Mouse (Mus musculus): ENCODE results near the gene Gm45753. TPM values are rescaled to one million over a fixed set of nuclear protein-coding genes. Genes with fewer than 3 reads are reported as not detected.
"Not testable (repeated sequence)": the region's sequence is repeated elsewhere in the genome, so short reads cannot be mapped to it uniquely, and the experiment has no call there.

Gm45753 gene
- total RNA-seq (2021) = not detected
- long read RNA-seq, experiment 1 = 0 reads
- long read RNA-seq, experiment 2 = 0 reads

DNA sequence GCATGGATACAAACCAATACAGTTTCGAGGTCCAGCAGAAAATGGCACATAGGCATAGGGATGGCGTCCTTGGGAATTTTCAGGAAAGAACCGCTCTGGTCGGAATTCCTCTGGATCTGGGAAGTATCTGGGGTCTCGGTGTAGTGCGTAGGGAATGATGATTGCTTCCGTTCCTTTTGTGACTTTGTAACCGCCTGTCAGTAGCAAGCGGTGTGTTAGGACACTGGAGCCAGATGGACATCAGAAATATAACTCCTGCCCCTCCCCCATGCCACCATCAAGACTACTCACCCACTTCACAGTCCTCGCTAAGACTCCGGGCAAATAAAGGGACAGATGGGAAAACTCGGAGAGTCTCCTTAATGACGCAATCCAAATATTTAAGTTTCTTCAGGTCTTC lies at the start of gene Gm45753:
TSS of gene Gm45753 (minus strand) at position 101 of the 400 bp plus-strand sequence.
- DNase-seq (ENCODE audit: low spot score in 2 of 2) = no peak

DNA sequence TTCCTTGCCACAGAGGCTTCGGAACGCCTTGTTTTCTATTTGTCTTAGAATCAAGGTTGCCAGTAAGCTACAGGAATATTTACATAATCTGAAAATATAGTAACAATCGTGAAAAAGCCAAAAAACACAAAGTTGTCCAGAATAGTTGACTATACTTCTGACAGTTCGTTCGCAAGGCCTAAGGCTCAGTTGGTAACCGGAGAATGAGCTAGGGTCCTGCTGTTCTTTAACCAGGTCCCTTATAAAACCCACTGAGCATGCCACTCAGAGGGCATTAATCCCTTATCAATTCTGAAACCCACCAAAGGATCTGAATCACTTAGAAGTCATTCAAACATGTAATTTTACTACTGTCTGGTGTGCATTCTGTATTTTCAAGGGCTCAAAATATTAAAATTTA lies 47.5 kb upstream of the Gm45753 start:
- DNase-seq (ENCODE audit: low spot score in 2 of 2) = no peak

DNA sequence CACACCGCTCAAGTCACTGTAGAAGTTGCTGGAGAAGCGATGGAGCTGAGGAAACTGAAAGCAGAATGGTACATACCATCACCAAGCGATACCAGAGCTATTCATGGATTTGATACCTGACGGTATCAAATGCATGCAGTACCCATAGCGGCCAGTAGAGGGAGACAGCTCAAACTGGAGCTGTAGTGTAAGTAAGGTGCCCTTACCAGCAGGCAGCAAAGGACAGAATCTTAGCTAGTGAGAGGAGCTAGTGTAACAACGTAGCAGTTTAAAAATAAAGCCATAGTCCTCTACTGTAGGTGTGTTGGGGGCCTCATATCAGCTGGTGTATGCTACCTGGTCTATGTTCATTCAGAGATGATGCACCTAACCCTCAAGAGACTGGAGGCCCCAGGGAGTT lies 36.8 kb upstream of the Gm45753 start:
- peak in 1 of 2 experiments; percentile 47 for DNase-seq (ENCODE audit: low spot score in 2 of 2)

DNA sequence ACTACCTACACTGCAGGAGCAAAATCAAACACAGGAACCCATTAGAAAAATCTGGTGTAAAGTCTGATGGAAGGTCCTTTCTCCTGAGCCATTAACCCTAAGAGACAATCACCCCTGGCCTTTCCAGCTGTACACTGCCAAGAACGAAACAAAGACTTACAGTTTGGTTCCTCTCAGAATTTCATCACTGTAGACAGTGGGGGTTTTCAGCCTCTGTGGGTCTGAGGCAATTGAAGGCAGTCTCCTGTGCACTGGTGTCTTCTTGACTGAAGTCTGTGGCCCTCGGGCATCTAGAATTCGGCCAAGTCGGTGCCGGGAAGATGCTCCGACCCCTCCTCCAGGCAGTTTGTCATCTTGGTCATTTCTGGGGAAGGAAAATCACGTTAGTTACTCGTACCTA lies 36.0 kb upstream of the Gm45753 start:
- DNase-seq (ENCODE audit: low spot score in 2 of 2) = no peak

DNA sequence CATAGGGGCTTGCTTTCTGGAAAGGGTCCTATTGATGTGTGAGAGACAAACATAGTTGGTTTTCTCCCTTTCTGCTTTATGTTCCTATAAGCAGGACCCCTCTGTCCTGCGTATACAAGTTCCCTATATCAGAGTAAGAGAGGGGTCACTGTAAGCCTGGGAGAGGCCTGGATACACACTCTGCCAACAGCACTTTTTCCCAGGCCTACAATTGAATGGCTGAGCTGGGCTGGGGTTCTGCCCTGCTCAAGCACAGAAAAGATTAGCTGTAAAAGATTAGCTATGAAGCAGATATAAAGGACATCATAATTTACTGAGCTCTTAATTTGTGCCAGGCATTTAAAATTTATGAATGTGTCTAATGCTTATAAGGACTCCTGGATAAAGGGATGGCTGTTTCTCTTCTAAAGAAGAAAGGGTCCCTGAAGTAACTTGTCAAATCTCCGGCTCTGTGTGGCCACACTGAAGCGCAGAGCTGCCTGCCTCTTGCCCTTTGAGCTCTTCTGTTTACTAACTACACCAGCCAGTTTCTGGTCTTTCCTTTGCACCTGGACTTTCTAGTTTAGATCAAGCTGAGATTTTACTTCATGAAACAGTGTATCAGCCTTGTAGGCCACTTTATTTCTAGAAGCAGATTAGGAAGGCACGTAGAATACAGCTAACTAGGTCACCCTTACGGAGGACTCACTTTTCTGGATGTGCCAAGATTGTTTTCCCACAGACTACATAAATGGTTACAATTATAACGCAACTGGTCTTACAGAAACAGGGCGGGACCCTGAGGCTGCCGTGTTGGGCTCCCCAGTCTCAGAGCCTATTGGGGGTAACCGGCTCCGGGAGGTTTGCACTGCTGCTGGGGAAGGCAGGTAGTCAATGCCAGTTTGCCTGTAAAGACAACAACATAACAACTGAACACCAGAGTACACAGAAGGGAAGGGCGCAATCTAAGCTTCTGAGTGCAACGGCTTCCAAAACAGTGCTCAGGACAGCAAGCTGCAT lies 33.7 kb upstream of the Gm45753 start:
- no peak for DNase-seq (ENCODE audit: low spot score in 2 of 2)

DNA sequence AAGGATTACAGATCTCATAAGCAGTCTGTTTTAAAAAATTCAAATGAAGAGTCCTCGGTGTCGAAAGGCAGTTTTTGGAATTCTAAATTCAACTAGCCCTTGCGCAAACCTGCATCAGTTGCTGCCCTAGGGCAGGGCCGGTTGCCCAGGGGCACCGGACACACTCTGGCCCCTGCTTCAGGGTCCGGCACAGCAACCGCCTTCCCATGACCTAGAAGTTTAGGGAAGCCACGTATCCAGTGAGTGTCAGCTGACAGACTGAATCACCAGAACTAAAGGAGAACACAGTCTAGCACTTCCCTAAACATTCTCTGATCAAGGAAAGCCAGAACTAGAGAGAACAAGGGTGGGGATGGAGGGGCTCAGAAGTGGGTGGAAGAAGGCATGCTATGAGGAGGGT lies 25.2 kb upstream of the Gm45753 start:
- no peak for DNase-seq (ENCODE audit: low spot score in 2 of 2)

DNA sequence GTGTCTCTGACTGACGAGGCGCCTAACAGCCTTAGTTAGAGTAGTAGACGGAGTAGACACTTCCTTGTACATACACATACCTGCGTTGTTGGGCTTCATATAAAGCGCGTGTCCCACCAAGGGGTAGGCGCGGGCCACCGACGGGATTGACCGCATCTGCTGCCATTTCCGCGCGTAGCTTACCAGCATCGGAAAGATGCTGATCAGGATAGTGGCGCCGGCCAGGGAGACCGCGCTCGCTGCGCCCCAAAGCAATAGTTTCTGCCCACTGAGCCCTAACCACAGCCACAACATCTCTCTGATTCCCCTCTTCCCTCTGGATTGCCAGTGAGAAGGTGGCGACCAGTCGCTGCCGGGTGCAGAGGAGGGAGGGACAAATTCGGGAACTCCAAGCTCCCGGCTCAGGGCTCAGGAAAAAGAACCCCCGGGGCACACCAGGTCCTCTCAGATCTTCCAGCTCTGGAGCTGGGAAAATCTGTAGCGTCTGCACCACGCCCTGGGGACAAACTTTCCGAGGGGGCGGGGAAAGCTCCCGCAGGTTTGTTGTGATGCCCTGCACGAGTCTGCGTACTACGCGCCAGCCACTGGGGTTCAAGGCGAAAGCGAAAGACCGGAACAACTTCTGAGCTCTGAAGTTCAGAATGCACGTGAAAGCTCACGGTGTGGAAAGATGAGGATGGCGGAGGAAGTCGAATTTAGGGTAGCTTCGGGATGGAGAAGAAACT lies 24.6 kb upstream of the Gm45753 start, which contains the start of gene Cyp4v3:
TSS of gene Cyp4v3 (minus strand) at position 532 of the 725 bp plus-strand sequence.
- peak; percentile 35 to 61 for DNase-seq (ENCODE audit: low spot score in 2 of 2)

DNA sequence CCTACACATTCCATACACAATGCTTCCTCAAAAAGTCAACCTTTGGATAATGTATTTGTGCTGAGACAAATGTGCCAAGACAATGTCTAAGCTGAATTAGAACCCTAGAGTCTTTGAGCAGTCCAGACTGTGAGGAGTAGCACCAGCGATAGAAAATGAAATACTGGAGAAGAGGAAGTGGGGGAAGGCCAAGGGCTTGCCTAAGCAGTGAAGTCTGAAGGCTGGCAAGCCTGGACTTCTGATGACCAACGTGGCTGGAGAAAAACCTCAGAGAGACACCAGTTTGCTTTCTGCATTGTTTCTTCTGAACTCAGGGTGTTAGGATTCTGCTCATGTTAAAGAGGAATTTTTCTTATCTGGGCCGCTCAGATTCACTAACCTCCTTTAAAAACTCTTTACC lies 22.6 kb upstream of the Gm45753 start:
- DNase-seq (ENCODE audit: low spot score in 2 of 2) = no peak

DNA sequence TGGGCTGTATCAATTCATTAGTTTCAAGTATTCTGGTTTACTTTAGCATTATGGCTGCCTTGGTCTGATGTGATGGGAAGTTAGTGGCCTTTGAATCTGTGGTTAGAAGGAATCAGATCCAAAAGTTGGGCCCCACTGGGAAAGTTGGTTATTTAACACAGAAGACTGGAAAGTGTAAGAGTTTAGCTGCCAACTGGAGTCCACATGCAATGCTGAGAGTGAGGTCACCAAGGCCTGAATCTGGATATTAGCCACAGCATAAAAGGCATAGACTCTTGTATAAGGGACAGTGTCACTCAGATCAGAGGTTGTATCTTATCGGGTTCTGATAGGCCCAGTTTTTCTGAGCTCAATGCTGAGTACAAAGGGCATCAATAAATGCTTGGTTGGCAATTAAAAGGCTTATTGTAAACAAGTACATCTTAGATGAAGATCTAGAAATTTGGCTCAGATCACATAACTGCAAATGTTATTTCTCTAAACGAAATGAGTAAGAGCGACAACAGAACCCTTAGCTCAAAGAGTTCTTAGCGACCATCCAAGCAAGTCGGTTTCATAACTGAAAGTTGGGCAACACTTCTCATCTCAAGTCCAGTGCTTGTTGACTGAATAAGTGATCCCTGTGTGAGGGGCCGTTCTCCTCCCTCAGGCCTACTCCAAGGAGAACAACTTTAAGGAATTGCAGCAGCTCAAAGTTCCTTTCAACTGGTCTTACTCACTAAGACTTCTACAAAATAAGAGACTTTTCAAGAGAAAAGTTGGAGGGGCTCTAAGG lies 21.1 kb upstream of the Gm45753 start:
- DNase-seq (ENCODE audit: low spot score in 2 of 2) = no peak

DNA sequence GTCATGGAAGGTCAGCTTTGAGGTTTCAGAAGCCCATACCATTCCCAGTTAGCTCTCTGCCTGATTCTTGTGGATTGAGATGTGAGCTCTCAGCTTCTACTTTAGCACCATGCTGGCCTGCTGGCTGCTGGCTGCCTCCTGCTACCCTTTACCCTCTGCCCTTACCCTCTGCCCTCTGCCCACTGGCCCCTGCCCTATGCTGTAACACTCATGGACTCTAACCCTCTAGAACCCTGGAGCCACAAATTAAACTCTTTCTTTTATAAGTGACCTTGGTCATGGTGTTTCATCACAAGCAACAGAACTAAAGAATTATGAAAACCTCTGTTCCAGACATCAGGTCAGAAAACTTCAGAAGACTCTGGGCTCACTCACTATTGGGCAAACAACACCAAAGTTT lies 18.8 kb upstream of the Gm45753 start:
- not testable (repeated sequence) for DNase-seq (ENCODE audit: low spot score in 2 of 2)

DNA sequence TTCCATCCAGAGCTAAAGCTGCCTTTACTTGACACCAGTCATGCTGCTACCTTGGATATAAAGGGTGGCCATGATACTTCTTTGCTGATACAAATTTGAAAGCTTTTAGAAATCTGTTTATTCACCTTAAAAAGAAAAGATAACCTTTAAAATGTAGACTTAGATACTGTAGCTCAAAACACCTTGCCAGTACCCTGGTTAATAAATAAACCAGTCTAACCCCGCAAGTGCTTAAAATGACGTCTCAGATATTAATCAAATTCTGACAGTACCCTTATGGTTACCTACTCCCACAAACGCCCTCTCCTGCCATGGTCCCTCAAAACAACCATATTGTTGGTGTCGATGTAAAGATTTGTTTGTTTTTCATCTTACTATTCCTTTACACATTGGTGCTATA lies 15.9 kb upstream of the Gm45753 start:
- no peak for DNase-seq (ENCODE audit: low spot score in 2 of 2)

DNA sequence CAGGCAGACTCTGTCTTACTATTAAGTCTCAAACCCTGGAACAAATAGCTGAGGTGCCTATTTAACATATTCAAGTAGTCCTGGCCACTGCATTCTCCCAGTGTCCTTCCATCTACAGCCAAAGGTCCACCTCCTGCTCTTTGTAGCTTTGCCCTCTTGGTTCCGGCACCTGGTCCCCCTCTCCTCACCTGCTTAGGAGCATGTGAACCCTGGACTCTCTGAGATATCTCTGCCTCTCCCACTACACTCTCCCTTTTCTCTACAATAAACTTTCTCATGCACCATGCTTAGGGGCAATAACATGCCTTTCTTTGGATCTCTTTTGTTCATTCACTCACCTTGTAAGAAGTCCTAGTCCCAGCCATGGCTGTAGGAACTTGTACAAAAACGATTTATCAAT lies 13.1 kb upstream of the Gm45753 start:
- no peak for DNase-seq (ENCODE audit: low spot score in 2 of 2)

DNA sequence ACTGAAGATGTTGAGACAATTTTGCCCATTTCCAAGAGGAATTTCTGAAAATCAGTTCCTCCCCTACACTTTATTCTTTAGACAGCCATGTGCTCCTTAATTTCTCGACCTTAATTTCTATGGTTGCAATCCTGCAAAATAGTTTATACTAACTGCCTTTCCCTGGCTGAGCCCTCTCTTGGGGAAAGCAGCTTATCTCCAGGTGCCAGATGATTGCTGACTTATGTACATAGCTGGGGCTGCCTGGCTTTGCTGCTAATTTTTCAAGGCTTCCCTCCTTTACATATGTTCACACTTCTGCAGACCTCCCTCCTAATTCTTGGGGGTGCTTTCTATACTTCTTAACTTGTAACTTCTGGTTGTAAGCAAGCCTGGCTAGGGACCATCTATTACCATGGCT lies 12.7 kb upstream of the Gm45753 start:
- no peak for DNase-seq (ENCODE audit: low spot score in 2 of 2)

DNA sequence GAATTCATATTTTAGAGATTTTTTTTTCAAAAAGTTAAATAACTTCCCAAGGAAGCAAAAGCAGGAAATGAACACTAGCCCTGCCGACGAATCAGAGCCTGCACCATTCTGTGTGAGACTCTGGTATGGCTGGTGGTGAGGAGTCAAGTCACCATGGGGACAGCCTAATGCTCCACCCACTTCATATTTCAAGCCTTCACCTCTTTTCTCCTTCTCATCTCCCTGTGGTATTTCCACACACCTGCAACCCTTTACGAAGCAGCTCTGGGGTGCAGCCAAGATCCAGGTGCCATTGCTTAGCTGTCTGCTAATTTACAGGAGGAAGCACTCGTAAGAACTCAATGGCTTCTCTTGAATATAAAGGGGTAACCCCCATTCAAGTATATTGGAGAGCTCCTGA lies 2.7 kb upstream of the Gm45753 start:
- no peak for DNase-seq (ENCODE audit: low spot score in 2 of 2)

DNA sequence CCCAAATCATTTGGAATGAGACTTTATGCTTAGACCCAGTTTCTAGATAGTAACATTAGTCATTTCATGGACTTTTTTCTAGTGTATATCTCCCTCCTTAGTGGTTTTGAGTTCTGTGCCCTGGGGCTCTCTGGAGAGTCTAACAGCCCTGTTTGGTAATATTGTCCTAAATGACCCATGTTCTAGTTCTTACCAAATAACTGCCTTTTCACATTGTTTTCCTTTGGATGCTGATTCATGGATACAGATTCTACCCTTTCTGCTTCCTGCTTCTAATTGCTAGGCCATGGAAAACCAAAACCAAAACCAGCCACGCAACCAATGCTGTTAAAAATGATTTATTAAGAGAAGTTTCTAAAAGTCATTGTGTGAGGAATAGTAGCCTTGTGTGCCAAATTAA lies 2.8 kb downstream of the Gm45753 start:
- DNase-seq (ENCODE audit: low spot score in 2 of 2) = no peak

DNA sequence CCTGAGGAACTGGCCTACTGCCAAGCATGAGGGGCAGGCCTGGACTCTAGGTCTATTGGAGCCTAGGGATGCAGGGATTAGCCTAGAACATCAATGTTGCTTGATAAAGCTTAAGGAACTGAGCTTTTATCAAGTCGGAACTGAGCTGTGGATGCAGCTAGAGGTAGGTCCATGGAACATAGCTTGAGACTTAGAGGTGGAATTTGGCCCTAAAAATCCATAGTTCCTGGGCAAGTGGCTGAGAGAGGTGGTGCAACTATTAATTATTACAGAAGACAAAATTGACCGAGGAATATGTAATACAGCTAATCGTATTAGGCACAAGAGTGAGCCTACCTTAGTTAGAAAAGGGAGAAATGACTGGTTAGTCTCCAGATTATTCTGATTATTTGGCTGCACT lies 3.9 kb downstream of the Gm45753 start:
- no peak for DNase-seq (ENCODE audit: low spot score in 2 of 2)

DNA sequence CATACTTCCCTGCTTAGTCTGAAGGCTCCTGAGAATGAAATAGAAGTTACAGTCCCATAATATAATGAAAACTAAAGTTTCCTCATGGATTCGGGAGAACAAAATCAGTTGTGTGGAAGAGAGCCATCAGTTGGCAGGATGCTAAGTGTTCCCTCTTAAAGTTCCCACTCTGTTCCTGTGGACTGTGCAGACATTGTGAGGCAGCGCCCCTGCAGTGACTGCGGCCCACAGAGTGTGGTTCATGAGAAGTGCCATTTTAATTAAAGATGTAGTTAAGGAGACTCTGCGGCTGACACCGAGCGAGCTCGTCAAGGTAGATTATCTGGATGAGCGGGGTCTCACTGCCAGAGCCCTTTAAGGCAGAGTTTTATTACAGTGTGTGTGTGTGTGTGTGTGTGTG lies 5.9 kb downstream of the Gm45753 start:
- no peak for DNase-seq (ENCODE audit: low spot score in 2 of 2)

DNA sequence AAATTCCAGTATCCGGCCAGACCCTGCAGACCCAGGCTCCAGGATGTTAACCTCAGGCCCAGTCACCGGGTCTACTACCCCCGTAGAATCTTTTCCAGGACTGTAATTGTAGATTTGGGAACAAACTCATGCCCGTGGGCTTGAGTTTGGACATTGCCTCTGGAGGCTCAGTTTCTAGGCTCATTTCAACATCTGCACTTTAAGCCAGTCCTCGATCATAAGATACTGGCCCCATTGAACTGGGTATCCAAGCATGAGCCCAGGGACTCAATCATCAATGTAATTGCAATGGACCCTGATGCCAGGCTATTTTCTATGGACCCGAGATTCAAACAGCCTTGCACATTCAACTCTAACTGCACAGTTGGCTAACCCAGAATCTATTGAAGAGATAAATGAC lies 13.0 kb downstream of the Gm45753 start:
- DNase-seq (ENCODE audit: low spot score in 2 of 2) = no peak

DNA sequence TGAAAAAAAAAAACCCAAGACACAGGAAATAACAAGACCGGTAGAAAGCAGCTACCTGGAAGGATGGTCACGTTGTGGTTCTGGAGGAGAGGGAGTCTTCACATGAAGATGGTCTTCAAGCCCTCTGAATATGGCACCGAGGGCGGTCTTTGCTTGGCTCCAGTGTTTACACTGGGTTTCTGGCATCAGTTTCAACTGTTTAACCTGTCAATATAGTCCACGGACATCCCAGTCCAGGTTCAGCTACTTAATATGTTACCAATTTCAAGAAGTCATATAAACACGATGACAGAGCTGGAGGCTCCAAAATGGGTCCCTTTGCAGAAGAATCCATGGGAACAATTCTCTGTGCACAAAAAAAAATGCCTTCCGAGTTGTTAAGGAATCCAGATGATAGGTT lies 13.6 kb downstream of the Gm45753 start, which contains the start of gene Klkb1:
TSS of gene Klkb1 (minus strand) at position 173 of the 400 bp plus-strand sequence.
- no peak for DNase-seq (ENCODE audit: low spot score in 2 of 2)

DNA sequence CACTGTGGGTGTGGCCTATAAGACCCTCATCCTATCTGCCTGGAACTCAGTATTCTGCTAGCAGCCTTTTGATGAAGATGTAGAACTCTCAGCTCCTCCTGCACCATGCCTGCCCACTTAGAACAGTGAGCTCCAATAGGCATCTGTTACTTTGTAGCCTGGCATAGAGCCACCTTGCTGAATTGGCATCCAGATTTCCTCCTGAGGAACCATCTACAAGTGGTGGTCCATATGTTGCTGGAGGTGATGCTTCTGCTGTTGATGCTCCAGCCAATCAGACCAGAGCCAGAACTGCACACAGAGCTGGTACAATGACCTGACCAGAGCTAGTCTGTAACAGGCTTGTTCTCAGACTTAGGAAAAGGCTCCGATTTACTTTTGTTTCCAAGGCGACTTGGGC lies 16.5 kb downstream of the Gm45753 start:
- no peak for DNase-seq (ENCODE audit: low spot score in 2 of 2)

DNA sequence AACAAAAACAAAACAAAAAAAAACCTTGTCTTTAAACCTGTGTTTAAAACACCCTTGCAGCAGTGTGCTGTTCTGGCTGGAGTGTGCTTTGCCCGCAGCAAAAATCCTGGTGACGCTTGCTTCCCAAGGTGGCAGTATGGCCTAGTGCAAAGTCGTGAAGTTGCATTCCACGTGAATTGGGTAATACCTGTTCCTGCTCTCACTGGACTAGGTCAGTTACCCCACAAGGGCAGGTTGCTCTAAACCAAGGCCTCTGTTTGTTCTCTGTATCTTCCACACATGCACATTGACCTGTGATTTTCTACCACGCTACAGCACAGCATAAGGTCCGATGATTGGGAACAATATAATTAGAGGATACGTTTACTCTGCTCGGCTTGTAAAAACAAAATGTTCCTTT lies 26.6 kb downstream of the Gm45753 start:
- no peak for DNase-seq (ENCODE audit: low spot score in 2 of 2)

All from gastrocnemius, postnatal 4 days (tissue).